Mouse (Mus musculus): ENCODE results near the gene Map2k2. TPM values are rescaled to one million over a fixed set of nuclear protein-coding genes. Genes with fewer than 3 reads are reported as not detected.
A peak's percentile ranks its signal among the peaks of the same experiment; 100 is the strongest.

Map2k2 gene
- polyA plus RNA-seq, 2 experiments from 2014 or later, result 21.3 to 26.5 TPM

- ATAC-seq, result peak; percentile 71
Measured at GRCm38 (mm10) chr10:81106113-81106721, 502 bp downstream of the Map2k2 start.

GRCm38 (mm10) chr10:81112946-81113345 lies 7.2 kb downstream of the Map2k2 start:
- ATAC-seq, result no peak

GRCm38 (mm10) chr10:81119625-81120024 lies 13.9 kb downstream of the Map2k2 start:
- no peak for ATAC-seq

- no peak for ATAC-seq
Measured at GRCm38 (mm10) chr10:81120650-81121049, 14.9 kb downstream of the Map2k2 start.

GRCm38 (mm10) chr10:81122889-81123288 lies 17.2 kb downstream of the Map2k2 start:
- no peak for ATAC-seq

GRCm38 (mm10) chr10:81123500-81123899 lies 17.8 kb downstream of the Map2k2 start:
- ATAC-seq, result no peak

GRCm38 (mm10) chr10:81134181-81134587 lies 28.5 kb downstream of the Map2k2 start:
- ATAC-seq, result no peak

- no peak for ATAC-seq
Measured at GRCm38 (mm10) chr10:81134966-81135681, 29.4 kb downstream of the Map2k2 start, which contains the start of gene Zbtb7a. TSS of gene Zbtb7a (plus strand) at chr10:81135220.

- no peak for ATAC-seq
Measured at GRCm38 (mm10) chr10:81135831-81136705, 30.4 kb downstream of the Map2k2 start.

GRCm38 (mm10) chr10:81136706-81137231 lies 31.1 kb downstream of the Map2k2 start:
- ATAC-seq, result peak; percentile 15

GRCm38 (mm10) chr10:81137252-81138130 lies 31.8 kb downstream of the Map2k2 start:
- peak; percentile 82 for ATAC-seq

GRCm38 (mm10) chr10:81138131-81138782 lies 32.5 kb downstream of the Map2k2 start:
- peak; percentile 13 for ATAC-seq

- no peak for ATAC-seq
Measured at GRCm38 (mm10) chr10:81138821-81139528, 33.3 kb downstream of the Map2k2 start.

GRCm38 (mm10) chr10:81139529-81139846 lies 33.8 kb downstream of the Map2k2 start:
- no peak for ATAC-seq

- ATAC-seq, result no peak
Measured at GRCm38 (mm10) chr10:81140005-81140404, 34.3 kb downstream of the Map2k2 start.

GRCm38 (mm10) chr10:81140717-81141454 lies 35.2 kb downstream of the Map2k2 start:
- no peak for ATAC-seq

GRCm38 (mm10) chr10:81141455-81142210 lies 35.9 kb downstream of the Map2k2 start:
- ATAC-seq, result no peak

GRCm38 (mm10) chr10:81142551-81142981 lies 36.9 kb downstream of the Map2k2 start:
- ATAC-seq, result no peak

- ATAC-seq, result no peak
Measured at GRCm38 (mm10) chr10:81143157-81143633, 37.5 kb downstream of the Map2k2 start.
